In genomic region chr13:4318773-4319172, GRCm38 (mm10) we compare ENCODE assay signal across 31 mouse cellular contexts. TPM values are rescaled to one million over a fixed set of nuclear protein-coding genes. Genes with fewer than 3 reads are reported as not detected.
A peak's percentile ranks its signal among the peaks of the same experiment; 100 is the strongest.
DNase-seq lines count a peak whose midpoint lies in the region; ATAC-seq and TF ChIP-seq lines count a peak whose summit lies in the region.
"Had no signal": no experiment of that assay in that cellular context is flagged by ENCODE, and none has a peak within 500 bp of the region (broad histone marks: within the 10 kb centered on the region; RNA-seq: fewer than 3 reads in every experiment).

No protein-coding gene starts in this region.

- DNase-seq in lung, postnatal 0 days (ENCODE audit: low spot score) = peak; percentile 1
- DNase-seq in lung, adult 2 months = no peak
- DNase-seq in G1E (ENCODE audit: low spot score) (peak; percentile 2), R1 (ENCODE audit: low read depth, low spot score) (peak; percentile 71)
- no peak for DNase-seq in gastrocnemius, postnatal 14 days
- DNase-seq: adrenal gland, postnatal 10 days; adrenal gland, postnatal 36 days; cerebellum, adult 18-20 months; cerebellum, postnatal 10 days; cerebellum, postnatal 36 days; embryo, embryonic 11 days; gastrocnemius, postnatal 36 days; heart, adult 2 months; kidney, adult 11 months had no signal

- no peaks in the 10 kb centered on the region for H3K36me3 ChIP-seq in lung, postnatal 0 days (ENCODE audit: insufficient read depth, low read length)
- H3K36me3 ChIP-seq in E14TG2a.4 (ENCODE audit: insufficient read depth, low read length) (no peaks in the 10 kb centered on the region), G1E (replicated peaks) (no peaks in the 10 kb centered on the region)
- H3K36me3 ChIP-seq in midbrain, embryonic 15.5 days (replicated peaks) = no peaks in the 10 kb centered on the region
- H3K36me3 ChIP-seq: embryonic facial prominence, embryonic 10.5 days; embryonic facial prominence, embryonic 13.5 days; forebrain, embryonic 12.5 days; forebrain, embryonic 15.5 days; hindbrain, embryonic 12.5 days; hindbrain, embryonic 15.5 days; intestine, embryonic 15.5 days had no signal

- no peak for ATAC-seq in lung, postnatal 0 days
- no peak; the same call in 1 of the 2 replicates for ATAC-seq in G1E (ENCODE audit: extremely low read depth, insufficient number of reproducible peaks, low FRiP score, poor library complexity, severe bottlenecking)
- ATAC-seq in midbrain, embryonic 15.5 days (replicated peaks) = no peak
- no peak for ATAC-seq in inflammation-experienced regulatory T-cells, adult 6 months
- ATAC-seq: CD4-positive, CD25-positive, alpha-beta regulatory T cell, adult 4 months; forebrain, embryonic 15.5 days; intestine, embryonic 15.5 days had no signal

- no peak overlapping the region for H3K4me2 ChIP-seq in lung, postnatal 0 days (replicated peaks; ENCODE audit: low read depth, low read length)
- H3K4me2 ChIP-seq in midbrain, embryonic 15.5 days = no peak overlapping the region
- H3K4me2 ChIP-seq: embryonic facial prominence, embryonic 13.5 days; forebrain, embryonic 12.5 days; forebrain, embryonic 15.5 days; heart, embryonic 11.5 days; hindbrain, embryonic 12.5 days; hindbrain, embryonic 15.5 days; intestine, embryonic 15.5 days had no signal

- no peaks in the 10 kb centered on the region for H3K27me3 ChIP-seq in lung, postnatal 0 days (replicated peaks; ENCODE audit: insufficient read depth, low read length)
- H3K27me3 ChIP-seq in E14TG2a.4 (ENCODE audit: insufficient read depth, low read length) (no peaks in the 10 kb centered on the region), G1E (ENCODE audit: insufficient read depth, low read length) (no peaks in the 10 kb centered on the region)
- H3K27me3 ChIP-seq in midbrain, embryonic 15.5 days (replicated peaks) = no peaks in the 10 kb centered on the region
- H3K27me3 ChIP-seq: embryonic facial prominence, embryonic 13.5 days; forebrain, embryonic 12.5 days; forebrain, embryonic 15.5 days; hindbrain, embryonic 12.5 days; hindbrain, embryonic 15.5 days; intestine, embryonic 15.5 days had no signal

- no peak overlapping the region for H3K4me3 ChIP-seq in lung, postnatal 0 days (ENCODE audit: low read depth, low read length)
- no peak overlapping the region for H3K4me3 ChIP-seq in lung, adult 2 months (replicated peaks; ENCODE audit: extremely low read depth, low read depth, low read length)
- H3K4me3 ChIP-seq in E14TG2a.4 (replicated peaks; ENCODE audit: low read length) (no peak overlapping the region), G1E (ENCODE audit: low read depth, low read length) (no peak overlapping the region)
- H3K4me3 ChIP-seq in midbrain, embryonic 15.5 days = no peak overlapping the region
- H3K4me3 ChIP-seq: embryonic facial prominence, embryonic 10.5 days; embryonic facial prominence, embryonic 13.5 days; erythroblast, embryonic 14.5 days; forebrain, embryonic 12.5 days; forebrain, embryonic 15.5 days; heart, adult 2 months; hindbrain, embryonic 12.5 days; hindbrain, embryonic 15.5 days; intestine, embryonic 15.5 days had no signal

- no peak for TF ChIP-seq EP300 in lung, postnatal 0 days (IDR thresholded peaks at IDR 0.05)

- intact Hi-C loops in gastrocnemius, postnatal 14 days (cut with DNase I; ENCODE audit: low total_unique reads) = no loop called here

- H3K9me3 ChIP-seq in lung, postnatal 0 days (ENCODE audit: low read length) = no peaks in the 10 kb centered on the region
- peaks cover 9% of the 10 kb centered on the region; the same call in 1 of the 2 replicates for H3K9me3 ChIP-seq in E14TG2a.4 (ENCODE audit: low read length)
- no peaks in the 10 kb centered on the region for H3K9me3 ChIP-seq in G1E (replicated peaks)
- H3K9me3 ChIP-seq in midbrain, embryonic 15.5 days = no peaks in the 10 kb centered on the region
- H3K9me3 ChIP-seq: embryonic facial prominence, embryonic 10.5 days; embryonic facial prominence, embryonic 13.5 days; forebrain, embryonic 12.5 days; forebrain, embryonic 15.5 days; hindbrain, embryonic 12.5 days; hindbrain, embryonic 15.5 days; intestine, embryonic 15.5 days had no signal

- no peak for TF ChIP-seq CTCF in lung, postnatal 0 days (IDR thresholded peaks at IDR 0.05)
- TF ChIP-seq CTCF in lung, adult 2 months (IDR thresholded peaks at IDR 0.05; ENCODE audit: insufficient read depth, low read length) = no peak
- TF ChIP-seq CTCF in E14TG2a.4 (conservative IDR thresholded peaks at IDR 0.05; ENCODE audit: low read length) = peak; percentile 62
- TF ChIP-seq CTCF in G1E (IDR thresholded peaks at IDR 0.05; ENCODE audit: low read depth, low read length) = no peak

- H3K9ac ChIP-seq in lung, postnatal 0 days (replicated peaks; ENCODE audit: low read depth) = no peak overlapping the region
- H3K9ac ChIP-seq in midbrain, embryonic 15.5 days = no peak overlapping the region
- H3K9ac ChIP-seq: embryonic facial prominence, embryonic 13.5 days; forebrain, embryonic 12.5 days; forebrain, embryonic 15.5 days; hindbrain, embryonic 12.5 days; hindbrain, embryonic 15.5 days; intestine, embryonic 15.5 days had no signal

- H3K27ac ChIP-seq in lung, postnatal 0 days (ENCODE audit: low read length) = no peak overlapping the region
- no peak overlapping the region for H3K27ac ChIP-seq in midbrain, embryonic 15.5 days
- H3K27ac ChIP-seq: embryonic facial prominence, embryonic 10.5 days; embryonic facial prominence, embryonic 13.5 days; forebrain, embryonic 12.5 days; forebrain, embryonic 15.5 days; heart, adult 2 months; hindbrain, embryonic 12.5 days; hindbrain, embryonic 15.5 days; intestine, embryonic 15.5 days had no signal

- TF ChIP-seq POLR2A in lung, adult 2 months (IDR thresholded peaks at IDR 0.05; ENCODE audit: borderline replicate concordance, extremely low read depth, low read depth, low read length) = no peak

- H3K4me1 ChIP-seq in lung, postnatal 0 days (ENCODE audit: insufficient read depth, low read depth, low read length) = no peaks in the 10 kb centered on the region
- H3K4me1 ChIP-seq in lung, adult 2 months (ENCODE audit: control insufficient read depth, insufficient read depth, low read length) = no peaks in the 10 kb centered on the region
- H3K4me1 ChIP-seq in E14TG2a.4 (replicated peaks; ENCODE audit: low read depth, low read length) = peaks cover 8% of the 10 kb centered on the region; the same call in 1 of the 2 replicates
- no peaks in the 10 kb centered on the region for H3K4me1 ChIP-seq in G1E (ENCODE audit: insufficient read depth, low read depth, low read length)
- no peaks in the 10 kb centered on the region for H3K4me1 ChIP-seq in midbrain, embryonic 15.5 days
- H3K4me1 ChIP-seq: embryonic facial prominence, embryonic 10.5 days; embryonic facial prominence, embryonic 13.5 days; forebrain, embryonic 12.5 days; forebrain, embryonic 15.5 days; hindbrain, embryonic 12.5 days; hindbrain, embryonic 15.5 days; intestine, embryonic 15.5 days had no signal

- WGBS in lung, postnatal 0 days = 80% methylated on average over 2 of the region's 2 CpGs
- 89% methylated on average over 2 of the region's 2 CpGs for WGBS in lung, adult 2 months
- WGBS in midbrain, embryonic 15.5 days = 90% methylated on average over 2 of the region's 2 CpGs

RNA-seq across cellular contexts. Expression of gene Akr1c12, which starts 39.5 kb away (rescaled TPM):
- polyA plus RNA-seq in lung, postnatal 0 days (2015; fragmentation: Nextera tagmentation; extraction: Ambion mirVana) = 0.87 and 1.2 TPM in 2 replicates
- 0.12 and 0.50 TPM in 2 replicates for polyA plus RNA-seq in lung, adult 2 months (2012; rRNA removed)
- total RNA-seq in G1E (2014; fragmentation: Nextera tagmentation) (9.0 and 11.9 TPM in 2 replicates), G1E (2017) (34.8 and 36.1 TPM in 2 replicates)
- polyA plus RNA-seq in G1E (2012) = 0.63 and 1.0 TPM in 2 replicates
- not detected for total RNA-seq in gastrocnemius, postnatal 14 days (2021)
- polyA plus RNA-seq in midbrain, embryonic 15.5 days (2015; fragmentation: Nextera tagmentation; extraction: Ambion mirVana) = 0.15 TPM in 1 of 2 replicates, not detected in the other
- 1 to 10 TPM; 2.0 to 7.9 (median 3.0) TPM for polyA plus RNA-seq in inflammation-experienced regulatory T-cells, adult 6 months (2017; shearing (Covaris generic))
- total RNA-seq: adrenal gland, adult 18-20 months; gastrocnemius, adult 8-10 months; gastrocnemius, postnatal 36 days; heart, adult 2 months; heart, postnatal 25 days had no signal
- polyA plus RNA-seq: cortical plate, adult 2 months; embryonic facial prominence, embryonic 13.5 days; erythroblast, embryonic 14.5 days; hindbrain, embryonic 12.5 days had no signal

Comparison
In these comparisons a context has a peak if more than half of its experiments do, and no peak if none do; other contexts are left out.
1. DNase-seq: peak in lung, postnatal 0 days (single experiment), G1E (single experiment) and R1 (single experiment); none in lung, adult 2 months (single experiment) and gastrocnemius, postnatal 14 days (single experiment).